Mouse (Mus musculus) liver, postnatal 0 days (tissue): ENCODE measurements around the gene Ralgapa2. TPM values are rescaled to one million over a fixed set of nuclear protein-coding genes. Genes with fewer than 3 reads are reported as not detected.

Source experiments
- ATAC-seq: fragments of 200-750 bp; cut with Nextera tagmentation; 2 replicates; pipeline ENCODE4 v1.8.0; 2017; ENCODE audit warnings: mild to moderate bottlenecking, moderate library complexity
- DNase-seq: peaks from one replicate; pipeline ENCODE4 v3.0.0-alpha.2; 2016
- H3K27ac ChIP-seq: fragments of 300-500 bp; sonication (generic); 2 replicates; pipeline ENCODE4 v1.5.1; 2014; ENCODE audit warnings: antibody characterized with exemption, moderate library complexity, mild to moderate bottlenecking, low read depth
- H3K27me3 ChIP-seq: fragments of 300-500 bp; sonication (generic); 2 replicates; pipeline ENCODE4 v1.6.1; 2014; ENCODE audit warnings: low read length, control low read depth, mixed read lengths; ENCODE audit not compliant: insufficient read depth
- H3K36me3 ChIP-seq: fragments of 300-500 bp; sonication (generic); replicated peaks from 2 replicates; pipeline ENCODE4 v1.6.1; 2014; ENCODE audit warnings: mild to moderate bottlenecking, control low read depth, low read length, moderate library complexity, mixed read lengths; ENCODE audit not compliant: insufficient read depth
- H3K4me1 ChIP-seq: fragments of 300-500 bp; sonication (generic); 2 replicates; pipeline ENCODE4 v1.6.1; 2014; ENCODE audit warnings: antibody characterized with exemption, mild to moderate bottlenecking, control low read depth; ENCODE audit not compliant: insufficient read depth
- H3K4me2 ChIP-seq: fragments of 300-500 bp; sonication (generic); 2 replicates; pipeline ENCODE4 v1.6.1; 2014; ENCODE audit warnings: low read depth, mild to moderate bottlenecking, low read length, moderate library complexity, mixed read lengths
- H3K4me3 ChIP-seq: fragments of 300-500 bp; sonication (generic); 2 replicates; pipeline ENCODE4 v1.5.1; 2014; ENCODE audit warnings: low read depth, low read length
- H3K9ac ChIP-seq: fragments of 300-500 bp; sonication (generic); replicated peaks from 2 replicates; pipeline ENCODE4 v1.6.1; 2014; ENCODE audit warnings: mild to moderate bottlenecking, moderate library complexity
- H3K9me3 ChIP-seq: fragments of 300-500 bp; sonication (generic); 2 replicates; pipeline ENCODE4 v1.6.1; 2016; ENCODE audit warnings: mild to moderate bottlenecking, control low read depth, low read length, mixed read lengths
- CTCF ChIP-seq: sonication (generic); IDR thresholded peaks from 2 replicates; pipeline ENCODE4 v1.5.1; 2016; ENCODE audit warnings: antibody characterized with exemption, low read depth
- EP300 ChIP-seq: IDR thresholded peaks from 2 replicates; pipeline ENCODE4 v1.6.1; 2016; ENCODE audit warnings: antibody characterized with exemption, low read depth, mild to moderate bottlenecking
- WGBS: fragments of 180-500 bp; shearing (Covaris S2); extraction: QIAGEN DNeasy Blood & Tissue Kit; methylation state at CpG from one replicate; pipeline ENCODE4 v1.1.7; 2014; ENCODE audit not compliant: insufficient replicate concordance; 5-methylcytosine and 5-hydroxymethylcytosine counted together
- polyA plus RNA-seq: library from polyadenylated mRNA; unstranded; fragments of >200 nt; fragmentation: Nextera tagmentation; extraction: Ambion mirVana; gene quantifications from 2 replicates; pipeline ENCODE4 v1.2.1, GENCODE M21; 2015

Gene Ralgapa2
- polyA plus RNA-seq, 1 experiment from 2014 or later, result 4.1 TPM

DNA sequence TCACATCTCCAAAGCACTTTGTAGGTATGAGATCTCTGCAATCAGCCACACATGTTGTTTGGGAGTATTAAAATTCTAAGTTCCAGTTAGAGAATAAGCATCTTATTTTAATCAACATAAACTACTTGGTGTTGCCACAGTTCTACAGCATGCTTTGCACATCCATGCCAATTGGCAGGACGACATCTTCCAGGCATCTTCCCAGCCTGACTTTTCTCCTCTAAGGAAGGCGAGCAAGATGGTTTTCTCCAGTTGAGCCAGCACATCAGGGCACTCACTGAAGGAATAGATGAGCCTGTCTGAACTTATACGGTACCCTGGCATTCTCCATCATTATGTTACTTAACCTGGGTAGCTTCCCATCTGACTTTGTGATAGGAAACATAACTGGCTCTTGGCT is 83.4 kb downstream of the Ralgapa2 start:
- H3K9me3 ChIP-seq, result no peaks in the 10 kb centered on the region
- H3K36me3 ChIP-seq, result peaks cover 20% of the 10 kb centered on the region
- no peak overlapping the region for H3K9ac ChIP-seq
- no peak overlapping the region for H3K4me3 ChIP-seq
- no peak for ATAC-seq
- H3K27ac ChIP-seq, result no peak overlapping the region
- H3K4me1 ChIP-seq, result no peaks in the 10 kb centered on the region
- no peak for DNase-seq
- TF ChIP-seq EP300, result no peak
- TF ChIP-seq CTCF, result no peak
- no peak overlapping the region for H3K4me2 ChIP-seq
- WGBS, result 81% methylated on average over 3 of the region's 3 CpGs
- H3K27me3 ChIP-seq, result no peaks in the 10 kb centered on the region

DNA sequence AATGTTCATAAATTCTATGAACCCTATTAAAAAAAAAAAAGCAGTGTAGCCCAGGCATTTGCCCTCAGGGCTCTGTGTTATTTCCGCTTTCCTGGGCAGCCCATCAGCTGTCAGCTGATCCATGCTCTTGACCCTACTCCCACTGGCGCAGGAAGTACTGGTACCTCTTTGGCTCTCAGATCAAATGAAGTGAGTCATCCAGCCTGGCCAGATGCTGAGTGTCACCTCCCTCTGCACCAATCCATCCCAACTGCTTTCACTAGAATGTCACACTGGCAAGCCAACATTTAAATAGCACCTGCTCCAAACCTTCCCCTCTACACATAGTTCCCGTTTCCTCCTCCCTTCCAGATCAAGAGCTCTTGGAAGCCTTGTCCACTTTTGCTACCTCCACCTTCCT is 84.8 kb downstream of the Ralgapa2 start:
- Histone ChIP-seq H3K9ac (no peak overlapping the region), H3K27me3 (no peaks in the 10 kb centered on the region), H3K4me2 (no peak overlapping the region), H3K9me3 (no peaks in the 10 kb centered on the region), H3K4me3 (no peak overlapping the region), H3K4me1 (no peaks in the 10 kb centered on the region), H3K36me3 (peaks cover 17% of the 10 kb centered on the region), H3K27ac (no peak overlapping the region)
- ATAC-seq (no peak), DNase-seq (no peak)
- no peak for TF ChIP-seq EP300
- no peak for TF ChIP-seq CTCF
- WGBS, result 84% methylated on average over 3 of the region's 3 CpGs

DNA sequence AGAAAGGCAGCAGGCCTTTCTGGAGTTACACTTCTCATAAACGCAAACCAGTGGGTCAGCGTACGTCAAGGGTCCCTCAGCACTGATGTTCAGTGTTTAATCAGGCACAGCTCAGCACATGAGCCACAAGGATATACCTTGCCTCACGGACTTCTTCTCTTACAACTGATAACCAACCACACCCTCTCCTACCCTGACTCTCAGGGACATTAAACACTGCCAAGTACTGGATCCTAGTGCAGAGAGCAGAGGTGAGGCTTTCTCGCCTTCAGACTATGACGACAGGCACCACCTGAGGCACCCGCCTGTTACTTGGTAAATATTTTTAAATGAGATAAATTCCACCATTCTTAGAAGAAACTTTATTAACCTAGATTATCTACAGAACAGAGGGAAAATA is 85.8 kb downstream of the Ralgapa2 start:
- no peak overlapping the region for H3K9ac ChIP-seq
- 78% methylated on average over 7 of the region's 7 CpGs for WGBS
- H3K4me3 ChIP-seq, result no peak overlapping the region
- DNase-seq, result no peak
- no peaks in the 10 kb centered on the region for H3K27me3 ChIP-seq
- H3K9me3 ChIP-seq, result no peaks in the 10 kb centered on the region
- no peak overlapping the region for H3K4me2 ChIP-seq
- no peak overlapping the region for H3K27ac ChIP-seq
- H3K4me1 ChIP-seq, result no peaks in the 10 kb centered on the region
- no peak for ATAC-seq
- no peak for TF ChIP-seq EP300
- TF ChIP-seq CTCF, result no peak
- H3K36me3 ChIP-seq, result peaks cover 16% of the 10 kb centered on the region

DNA sequence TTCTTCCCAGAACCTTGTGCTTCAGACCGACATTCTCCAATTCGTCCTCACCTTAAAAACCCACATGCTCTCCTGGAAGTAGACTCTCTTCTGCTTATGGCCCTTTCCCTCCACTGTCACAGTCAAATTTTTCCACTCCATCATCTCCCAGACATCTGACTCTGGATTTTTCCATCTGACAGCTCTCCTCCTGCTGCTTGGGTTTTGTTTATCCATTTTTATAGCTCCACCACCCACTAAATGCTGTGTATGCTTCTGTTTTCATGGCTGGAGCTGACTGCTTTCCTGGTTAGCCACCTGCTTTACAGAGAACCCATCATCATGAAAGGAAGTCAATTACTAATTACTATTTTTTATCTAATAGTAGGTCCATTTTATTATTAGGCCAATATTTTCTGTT is 86.9 kb downstream of the Ralgapa2 start:
- no peak for DNase-seq
- Histone ChIP-seq H3K9me3 (no peaks in the 10 kb centered on the region), H3K4me2 (no peak overlapping the region), H3K4me3 (no peak overlapping the region), H3K36me3 (peaks cover 17% of the 10 kb centered on the region), H3K9ac (no peak overlapping the region), H3K27me3 (no peaks in the 10 kb centered on the region), H3K27ac (no peak overlapping the region), H3K4me1 (no peaks in the 10 kb centered on the region)
- ATAC-seq, result no peak
- 88% methylated on average over 2 of the region's 2 CpGs for WGBS
- TF ChIP-seq CTCF (no peak), EP300 (no peak)

DNA sequence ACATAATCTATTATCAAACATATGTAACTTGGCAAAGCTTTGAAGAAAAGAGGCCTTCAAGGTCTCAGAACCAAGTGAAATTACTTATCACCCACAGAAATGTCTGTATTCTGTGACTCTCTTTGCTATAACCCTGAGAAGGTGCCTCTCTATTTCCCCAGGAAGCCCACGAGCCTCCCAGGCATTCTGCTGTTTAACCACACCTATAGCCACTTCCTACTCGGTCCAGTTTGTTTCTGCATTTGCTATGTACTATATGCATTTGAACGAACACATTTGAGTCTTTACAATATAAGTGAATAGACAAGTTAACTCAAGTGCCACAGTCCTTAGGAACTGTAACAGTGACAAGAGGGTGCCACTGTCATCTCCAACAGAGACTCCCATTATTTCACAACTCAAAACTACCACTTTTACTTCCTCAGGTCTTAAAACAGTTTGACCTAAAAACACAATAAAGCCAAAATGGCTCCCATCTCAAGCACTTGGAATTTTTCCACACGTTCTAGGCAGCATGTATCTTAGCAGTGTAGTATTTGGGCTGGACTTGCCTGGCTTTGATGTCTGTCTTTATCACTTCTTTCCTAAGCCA is 88.3 kb downstream of the Ralgapa2 start:
- no peak for TF ChIP-seq EP300
- no peak for TF ChIP-seq CTCF
- no peak for DNase-seq
- Histone ChIP-seq H3K36me3 (peaks cover 14% of the 10 kb centered on the region), H3K4me3 (no peak overlapping the region), H3K9me3 (no peaks in the 10 kb centered on the region), H3K4me1 (no peaks in the 10 kb centered on the region), H3K9ac (no peak overlapping the region), H3K27me3 (no peaks in the 10 kb centered on the region), H3K4me2 (no peak overlapping the region), H3K27ac (no peak overlapping the region)
- no peak for ATAC-seq
- WGBS, result 39% methylated on average over 4 of the region's 4 CpGs

DNA sequence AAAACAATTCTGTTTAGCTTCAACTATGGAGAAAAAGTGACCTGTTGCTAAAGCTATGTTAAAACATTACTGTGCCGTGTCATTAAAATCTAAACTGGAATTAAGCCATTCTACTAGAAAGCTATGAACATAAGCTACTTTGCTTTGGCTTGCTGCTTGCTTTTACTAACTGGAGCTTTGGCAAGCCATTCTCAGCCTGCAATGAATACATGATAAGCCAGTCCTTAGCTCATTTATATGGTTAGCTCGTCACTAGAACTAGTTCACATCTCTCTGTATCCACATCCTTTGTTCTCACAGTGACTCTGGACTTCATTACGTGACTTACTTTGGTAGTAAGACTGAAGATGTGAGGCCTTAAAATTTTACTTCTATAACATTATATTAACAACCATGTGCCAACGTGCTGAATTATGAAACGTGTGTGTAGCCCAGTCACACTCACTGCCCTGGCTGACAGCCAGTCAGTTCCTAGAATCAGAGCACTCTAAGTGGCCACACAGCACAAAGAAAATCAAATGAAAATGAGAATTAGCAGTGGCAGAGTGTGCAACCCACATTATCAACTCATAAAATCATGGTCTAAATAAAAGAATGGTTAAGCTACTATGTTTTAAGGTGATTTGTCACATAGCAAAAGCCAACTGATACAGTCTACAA is 89.0 kb downstream of the Ralgapa2 start:
- Histone ChIP-seq H3K4me2 (no peak overlapping the region), H3K4me3 (no peak overlapping the region), H3K27me3 (no peaks in the 10 kb centered on the region), H3K9me3 (no peaks in the 10 kb centered on the region), H3K27ac (no peak overlapping the region), H3K36me3 (peaks cover 12% of the 10 kb centered on the region), H3K4me1 (no peaks in the 10 kb centered on the region), H3K9ac (no peak overlapping the region)
- WGBS, result 66% methylated on average over 5 of the region's 5 CpGs
- no peak for TF ChIP-seq EP300
- TF ChIP-seq CTCF, result no peak
- ATAC-seq (no peak), DNase-seq (no peak)
